Mouse (Mus musculus): ENCODE results near the gene Jmjd8. TPM values are rescaled to one million over a fixed set of nuclear protein-coding genes. Genes with fewer than 3 reads are reported as not detected.
A peak's percentile ranks its signal among the peaks of the same experiment; 100 is the strongest.

The Jmjd8 gene
- polyA plus RNA-seq, 1 experiment from 2014 or later: 22.7 TPM

GRCm38 (mm10) chr17:25863681-25864080, 35.0 kb downstream of the Jmjd8 start:
- Histone ChIP-seq H3K27ac (ENCODE audit: low read depth, low read length) (no peak overlapping the region), H3K36me3 (ENCODE audit: control insufficient read depth, insufficient read depth) (no peaks in the 10 kb centered on the region), H3K4me2 (replicated peaks; ENCODE audit: low read depth) (no peak overlapping the region), H3K4me1 (replicated peaks; ENCODE audit: control insufficient read depth, insufficient read depth, low read length) (0 out of 2 replicates have a peak, but pooled peaks cover 8% of the 10 kb centered on the region), H3K9ac (ENCODE audit: low read depth, low read length) (no peak overlapping the region), H3K27me3 (replicated peaks; ENCODE audit: control insufficient read depth, insufficient read depth, low read length) (no peaks in the 10 kb centered on the region), H3K4me3 (ENCODE audit: low read depth, low read length) (no peak overlapping the region), H3K9me3 (ENCODE audit: control insufficient read depth) (no peaks in the 10 kb centered on the region)
- no peak for ATAC-seq
- peak; percentile 40 for TF ChIP-seq CTCF (IDR thresholded peaks at IDR 0.05; ENCODE audit: low read depth)
- 68% methylated on average over 6 of the region's 6 CpGs for WGBS

GRCm38 (mm10) chr17:25864311-25864710, 35.6 kb downstream of the Jmjd8 start:
- Histone ChIP-seq H3K4me1 (replicated peaks; ENCODE audit: control insufficient read depth, insufficient read depth, low read length) (0 out of 2 replicates have a peak, but pooled peaks cover 8% of the 10 kb centered on the region), H3K9me3 (ENCODE audit: control insufficient read depth) (no peaks in the 10 kb centered on the region), H3K4me2 (replicated peaks; ENCODE audit: low read depth) (no peak overlapping the region), H3K9ac (ENCODE audit: low read depth, low read length) (no peak overlapping the region), H3K27me3 (replicated peaks; ENCODE audit: control insufficient read depth, insufficient read depth, low read length) (no peaks in the 10 kb centered on the region), H3K27ac (ENCODE audit: low read depth, low read length) (no peak overlapping the region), H3K4me3 (ENCODE audit: low read depth, low read length) (no peak overlapping the region), H3K36me3 (ENCODE audit: control insufficient read depth, insufficient read depth) (no peaks in the 10 kb centered on the region)
- TF ChIP-seq CTCF (IDR thresholded peaks at IDR 0.05; ENCODE audit: low read depth): no peak
- no peak for ATAC-seq
- 92% methylated on average over 14 of the region's 14 CpGs for WGBS

- peak; percentile 14; the same call in 1 of the 2 replicates for ATAC-seq
- H3K36me3 ChIP-seq (ENCODE audit: control insufficient read depth, insufficient read depth): no peaks in the 10 kb centered on the region
- H3K4me1 ChIP-seq (replicated peaks; ENCODE audit: control insufficient read depth, insufficient read depth, low read length): 0 out of 2 replicates have a peak, but pooled peaks cover 8% of the 10 kb centered on the region
- H3K4me2 ChIP-seq (replicated peaks; ENCODE audit: low read depth): peak overlapping the region; percentile 48
- no peaks in the 10 kb centered on the region for H3K27me3 ChIP-seq (replicated peaks; ENCODE audit: control insufficient read depth, insufficient read depth, low read length)
- 46% methylated on average over 11 of the region's 11 CpGs for WGBS
- TF ChIP-seq CTCF (IDR thresholded peaks at IDR 0.05; ENCODE audit: low read depth): no peak
- no peaks in the 10 kb centered on the region for H3K9me3 ChIP-seq (ENCODE audit: control insufficient read depth)
- no peak overlapping the region for H3K9ac ChIP-seq (ENCODE audit: low read depth, low read length)
- H3K4me3 ChIP-seq (ENCODE audit: low read depth, low read length): no peak overlapping the region
- peak overlapping the region; percentile 57 for H3K27ac ChIP-seq (ENCODE audit: low read depth, low read length)
Observed at GRCm38 (mm10) chr17:25865288-25865687, 36.6 kb downstream of the Jmjd8 start.

DNA sequence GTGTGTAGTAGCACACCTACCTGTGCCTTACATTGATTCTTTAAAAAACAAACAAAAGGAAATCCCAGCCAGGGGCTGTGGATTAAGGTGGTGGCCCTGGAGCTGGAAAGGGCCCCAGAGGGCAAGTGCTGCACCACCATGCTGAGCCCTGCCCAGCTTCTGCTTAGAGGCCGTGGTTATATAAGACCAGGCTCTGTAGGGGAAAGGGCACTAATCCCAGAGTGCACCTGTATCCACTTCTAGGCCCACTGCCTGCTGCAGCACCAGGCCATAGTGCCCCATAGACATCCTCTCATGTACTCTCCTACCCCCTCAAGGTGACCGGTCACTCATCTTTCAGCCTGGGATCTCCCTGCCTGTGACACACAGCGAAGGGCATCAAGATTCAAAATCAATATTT, 37.5 kb downstream of the Jmjd8 start:
- no peak overlapping the region for H3K4me2 ChIP-seq (replicated peaks; ENCODE audit: low read depth)
- H3K4me3 ChIP-seq (ENCODE audit: low read depth, low read length): no peak overlapping the region
- no peak for TF ChIP-seq CTCF (IDR thresholded peaks at IDR 0.05; ENCODE audit: low read depth)
- no peaks in the 10 kb centered on the region for H3K27me3 ChIP-seq (replicated peaks; ENCODE audit: control insufficient read depth, insufficient read depth, low read length)
- no peak for ATAC-seq
- no peaks in the 10 kb centered on the region for H3K36me3 ChIP-seq (ENCODE audit: control insufficient read depth, insufficient read depth)
- no peak overlapping the region for H3K9ac ChIP-seq (ENCODE audit: low read depth, low read length)
- WGBS: 68% methylated on average over 3 of the region's 3 CpGs
- no peak overlapping the region for H3K27ac ChIP-seq (ENCODE audit: low read depth, low read length)
- H3K4me1 ChIP-seq (replicated peaks; ENCODE audit: control insufficient read depth, insufficient read depth, low read length): 0 out of 2 replicates have a peak, but pooled peaks cover 4% of the 10 kb centered on the region
- H3K9me3 ChIP-seq (ENCODE audit: control insufficient read depth): no peaks in the 10 kb centered on the region

DNA sequence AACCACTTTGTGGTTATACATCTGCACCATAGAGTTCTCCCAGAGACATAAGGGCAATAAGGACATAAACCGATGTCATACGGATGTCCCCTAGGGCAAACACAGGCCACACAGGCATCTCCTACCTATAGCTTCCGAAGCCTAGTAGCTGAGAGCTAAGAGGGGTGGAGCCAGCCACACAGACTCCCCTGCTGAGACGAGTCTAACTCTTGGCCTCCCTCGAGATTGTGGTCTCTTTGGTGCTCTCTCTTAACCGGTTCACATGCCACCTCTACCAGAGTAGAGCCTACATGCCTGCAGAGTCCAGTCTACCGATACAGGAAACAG, 38.8 kb downstream of the Jmjd8 start:
- peak overlapping the region; percentile 66; the same call in 1 of the 2 replicates for H3K9ac ChIP-seq (ENCODE audit: low read depth, low read length)
- H3K27me3 ChIP-seq (replicated peaks; ENCODE audit: control insufficient read depth, insufficient read depth, low read length): no peaks in the 10 kb centered on the region
- H3K36me3 ChIP-seq (ENCODE audit: control insufficient read depth, insufficient read depth): no peaks in the 10 kb centered on the region
- H3K4me2 ChIP-seq (replicated peaks; ENCODE audit: low read depth): peak overlapping the region; percentile 97
- peak overlapping the region; percentile 70 for H3K4me3 ChIP-seq (ENCODE audit: low read depth, low read length)
- 0 out of 2 replicates have a peak, but pooled peaks cover 4% of the 10 kb centered on the region for H3K4me1 ChIP-seq (replicated peaks; ENCODE audit: control insufficient read depth, insufficient read depth, low read length)
- no peak for ATAC-seq
- WGBS: 6% methylated on average over 7 of the region's 7 CpGs
- TF ChIP-seq CTCF (IDR thresholded peaks at IDR 0.05; ENCODE audit: low read depth): no peak
- no peaks in the 10 kb centered on the region for H3K9me3 ChIP-seq (ENCODE audit: control insufficient read depth)
- peak overlapping the region; percentile 81 for H3K27ac ChIP-seq (ENCODE audit: low read depth, low read length)

DNA sequence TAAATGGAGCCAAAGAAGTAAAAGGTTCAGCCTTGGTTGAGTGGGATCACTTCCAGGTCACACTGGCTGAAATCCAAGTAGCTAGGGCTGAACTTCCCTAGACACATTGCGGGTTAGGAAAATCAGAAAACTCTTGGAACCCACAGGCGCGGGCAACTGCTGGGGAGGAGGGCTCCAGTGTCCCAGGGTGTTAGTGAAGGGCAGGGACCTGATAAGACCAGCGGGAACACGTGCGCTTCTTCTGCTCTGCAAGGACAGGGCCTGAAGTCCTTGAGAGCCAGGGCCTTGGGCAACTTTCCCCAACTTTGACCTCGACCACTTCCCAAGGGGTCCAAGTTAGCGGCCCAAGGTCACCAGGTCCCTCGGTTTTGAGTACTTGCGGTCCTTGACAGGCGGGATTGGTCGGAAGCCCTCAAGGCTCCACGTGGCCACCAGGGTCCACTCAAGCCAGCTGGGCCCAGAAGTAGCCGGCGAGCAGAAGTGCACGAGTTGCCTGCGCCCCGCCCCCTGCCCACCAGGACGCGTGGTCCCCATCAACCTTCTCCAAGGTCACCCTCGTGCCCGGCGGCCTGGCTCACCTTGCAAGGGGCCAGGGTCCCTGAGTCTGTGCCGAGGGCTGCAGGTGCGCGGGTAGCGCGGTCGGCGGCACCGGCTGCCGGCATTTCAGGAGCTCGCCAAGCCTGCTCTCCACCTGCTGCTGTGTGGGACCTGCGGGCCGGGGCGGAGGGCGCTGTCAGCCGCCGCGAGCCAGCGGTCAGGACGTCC, 39.4 kb downstream of the Jmjd8 start:
- 1% methylated on average over 40 of the region's 42 CpGs for WGBS
- Histone ChIP-seq H3K4me3 (ENCODE audit: low read depth, low read length) (peak overlapping the region; percentile 70), H3K9ac (ENCODE audit: low read depth, low read length) (peak overlapping the region; percentile 66), H3K27me3 (replicated peaks; ENCODE audit: control insufficient read depth, insufficient read depth, low read length) (no peaks in the 10 kb centered on the region), H3K36me3 (ENCODE audit: control insufficient read depth, insufficient read depth) (no peaks in the 10 kb centered on the region), H3K4me2 (replicated peaks; ENCODE audit: low read depth) (peak overlapping the region; percentile 97), H3K4me1 (replicated peaks; ENCODE audit: control insufficient read depth, insufficient read depth, low read length) (0 out of 2 replicates have a peak, but pooled peaks cover 4% of the 10 kb centered on the region), H3K27ac (ENCODE audit: low read depth, low read length) (peak overlapping the region; percentile 81), H3K9me3 (ENCODE audit: control insufficient read depth) (no peaks in the 10 kb centered on the region)
- no peak for TF ChIP-seq CTCF (IDR thresholded peaks at IDR 0.05; ENCODE audit: low read depth)
- peak; percentile 32 for ATAC-seq
